Mouse (Mus musculus): Measurements from ENCODE around the gene Zfp786. TPM values are rescaled to one million over a fixed set of nuclear protein-coding genes. Genes with fewer than 3 reads are reported as not detected.

Zfp786 gene
- polyA plus RNA-seq (2017; shearing (Covaris generic)): under 1 TPM; 0.07 to 0.18 TPM

DNA sequence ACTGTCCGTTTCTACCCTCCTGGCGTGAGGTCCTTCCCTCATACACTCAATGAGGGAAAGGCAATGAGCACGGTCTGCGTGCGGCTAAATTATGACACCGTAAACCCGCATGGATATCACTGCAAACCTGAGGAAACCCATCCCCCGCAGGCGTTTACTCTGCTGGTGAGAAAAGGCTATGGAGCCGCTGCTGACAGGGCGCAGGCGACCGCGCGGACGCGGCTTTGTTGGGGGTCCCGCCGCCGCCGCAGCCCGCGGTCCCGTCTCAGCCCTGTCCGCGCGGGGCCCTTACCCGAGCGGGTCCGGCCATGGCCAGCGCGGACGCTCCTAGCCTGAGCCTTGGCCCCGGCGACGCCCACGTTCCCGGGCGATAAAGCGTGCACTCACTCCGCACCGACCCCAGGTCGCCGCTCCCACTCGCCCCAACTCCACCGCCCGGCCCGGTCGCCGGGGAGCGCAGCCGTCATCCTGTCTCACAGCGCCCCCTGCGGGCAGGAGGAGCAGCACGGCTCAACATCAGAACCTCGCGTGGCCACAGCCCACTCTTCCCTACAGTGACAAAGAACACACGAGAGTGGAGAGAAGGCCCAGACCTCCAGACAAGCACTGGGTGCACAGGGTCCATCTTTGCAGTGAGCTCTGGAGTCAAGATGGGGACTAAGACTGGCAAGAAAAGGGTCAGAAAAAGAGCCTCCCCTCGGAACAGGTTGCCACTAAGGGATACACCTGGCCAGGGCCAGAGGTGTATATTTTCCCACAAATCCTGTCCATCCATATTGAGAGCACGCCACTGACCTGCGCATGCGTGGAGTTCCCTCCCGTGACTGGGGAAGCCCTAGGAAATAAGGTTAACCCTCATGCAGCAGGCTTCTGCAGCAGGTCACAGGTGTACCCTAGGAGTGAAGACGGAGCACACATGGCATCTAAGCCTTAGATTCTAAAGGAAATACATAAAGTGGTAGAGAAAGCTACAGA lies at the start of gene Zfp786:
Zfp786 (minus strand) TSS at position 764 of the 975 bp plus-strand sequence.

GRCm38 (mm10) chr6:47877058-47877457 lies 46.4 kb upstream of the Zfp786 start, which contains the start of gene Zfp282:
Gene Zfp282 (plus strand): TSS chr6:47877204.

GRCm38 (mm10) chr6:47835482-47835983 lies 4.9 kb upstream of the Zfp786 start, which contains the start of gene Zfp398:
Gene Zfp398 (plus strand): TSS chr6:47835661.

GRCm38 (mm10) chr6:47813257-47813878 lies 17.3 kb downstream of the Zfp786 start, which contains the start of gene Pdia4:
Gene Pdia4 (minus strand): TSS chr6:47813430.

Other genes with a start within 250 kb of the Zfp786 start
- 10 to 100 TPM; 61.8 to 62.6 TPM for gene Ezh2, start 235.5 kb downstream of the Zfp786 start, polyA plus RNA-seq (2017; shearing (Covaris generic))
- gene Pdia4, start 17.4 kb downstream of the Zfp786 start, polyA plus RNA-seq (2017; shearing (Covaris generic)): 100 to 1,000 TPM in 1 of 2 experiments, 10 to 100 TPM in 1; 94.1 to 168 TPM
- gene Zfp398, start 4.8 kb upstream of the Zfp786 start, polyA plus RNA-seq (2017; shearing (Covaris generic)): 10 to 100 TPM; 16.0 to 20.3 TPM
- gene Zfp282, start 46.3 kb upstream of the Zfp786 start, polyA plus RNA-seq (2017; shearing (Covaris generic)): 10 to 100 TPM in 1 of 2 experiments, 1 to 10 TPM in 1; 8.8 to 11.4 TPM
- 10 to 100 TPM; 14.6 to 18.0 TPM for gene Zfp212, start 89.6 kb upstream of the Zfp786 start, polyA plus RNA-seq (2017; shearing (Covaris generic))
- gene Zfp956, start 122.5 kb upstream of the Zfp786 start, polyA plus RNA-seq (2017; shearing (Covaris generic)): 10 to 100 TPM; 19.6 to 32.5 TPM
- gene Zfp777, start 218.0 kb upstream of the Zfp786 start, polyA plus RNA-seq (2017; shearing (Covaris generic)): 10 to 100 TPM; 26.7 to 30.0 TPM

All from activated CD4-positive, CD25-positive, alpha-beta regulatory T cell (primary cell).